Mouse (Mus musculus) fibroblast of lung, adult 2 months (primary cell): ENCODE measurements at regions not wholly inside any gene's neighbourhood (a gene's known extent, or its start where the extent isn't known, plus 50 kb on each side); places are given as distances from the start of the nearest gene placed in this dataset.
A peak's percentile ranks its signal among the peaks of the same experiment; 100 is the strongest.

ENCODE experiments used
- DNase-seq: peaks from one replicate; pipeline ENCODE4 v3.0.0-alpha.2; 2011; ENCODE audit warnings: low read depth

- no peak for DNase-seq
Observed at GRCm38 (mm10) chr19:30289721-30290120, 57.0 kb downstream of the Mbl2 start.

- DNase-seq = no peak
Observed at GRCm38 (mm10) chr19:30295263-30295704, 62.5 kb downstream of the Mbl2 start.

- no peak for DNase-seq
Observed at GRCm38 (mm10) chr19:30296024-30296423, 63.3 kb downstream of the Mbl2 start.

- DNase-seq = no peak
Observed at GRCm38 (mm10) chr19:30299536-30299935, 66.8 kb downstream of the Mbl2 start.

- DNase-seq = no peak
Observed at GRCm38 (mm10) chr19:30302281-30302680, 69.5 kb downstream of the Mbl2 start.

GRCm38 (mm10) chr19:30306379-30306778 lies 73.6 kb downstream of the Mbl2 start:
- peak; percentile 41 for DNase-seq

- no peak for DNase-seq
Observed at GRCm38 (mm10) chr19:30306919-30307318, 74.2 kb downstream of the Mbl2 start.

- peak; percentile 85 for DNase-seq
Observed at GRCm38 (mm10) chr19:30317314-30317713, 84.6 kb downstream of the Mbl2 start.

- no peak for DNase-seq
Observed at GRCm38 (mm10) chr19:30327693-30328092, 95.0 kb downstream of the Mbl2 start.

- no peak for DNase-seq
Observed at GRCm38 (mm10) chr19:30328886-30329285, 96.1 kb downstream of the Mbl2 start.

- DNase-seq = no peak
Observed at GRCm38 (mm10) chr19:30330792-30331191, 98.0 kb downstream of the Mbl2 start.

GRCm38 (mm10) chr19:30331850-30332249 lies 99.1 kb downstream of the Mbl2 start:
- no peak for DNase-seq

GRCm38 (mm10) chr19:30344401-30344800 lies 111.7 kb downstream of the Mbl2 start:
- no peak for DNase-seq

GRCm38 (mm10) chr19:30348924-30349323 lies 116.2 kb downstream of the Mbl2 start:
- no peak for DNase-seq

GRCm38 (mm10) chr19:30354981-30355380 lies 122.2 kb downstream of the Mbl2 start:
- DNase-seq = no peak

- DNase-seq = no peak
Observed at GRCm38 (mm10) chr19:30358961-30359360, 126.2 kb downstream of the Mbl2 start.

- no peak for DNase-seq
Observed at GRCm38 (mm10) chr19:30371901-30372300, 139.2 kb downstream of the Mbl2 start.

- DNase-seq = no peak
Observed at GRCm38 (mm10) chr19:30379767-30380166, 147.0 kb downstream of the Mbl2 start.

GRCm38 (mm10) chr19:30380515-30381206 lies 147.9 kb downstream of the Mbl2 start:
- DNase-seq = no peak

- no peak for DNase-seq
Observed at GRCm38 (mm10) chr19:30393791-30394190, 155.7 kb downstream of the Dkk1 start.

GRCm38 (mm10) chr19:30406943-30407342 lies 142.5 kb downstream of the Dkk1 start:
- DNase-seq = no peak

GRCm38 (mm10) chr19:30419556-30420280 lies 129.7 kb downstream of the Dkk1 start:
- no peak for DNase-seq

- DNase-seq = no peak
Observed at GRCm38 (mm10) chr19:30425627-30426026, 123.8 kb downstream of the Dkk1 start.

GRCm38 (mm10) chr19:30427484-30427883 lies 122.0 kb downstream of the Dkk1 start:
- no peak for DNase-seq
